Mouse (Mus musculus) kidney, embryonic 14.5 days (tissue): ENCODE data around the gene Pgap3. TPM values are rescaled to one million over a fixed set of nuclear protein-coding genes. Genes with fewer than 3 reads are reported as not detected.

Source experiments
- ATAC-seq: fragments of 200-750 bp; cut with Nextera tagmentation; 2 replicates; pipeline ENCODE4 v1.8.0; 2017; ENCODE audit warnings: moderate number of reproducible peaks, mild to moderate bottlenecking, moderate TSS enrichment, moderate library complexity; ENCODE audit not compliant: low FRiP score, low TSS enrichment
- H3K27ac ChIP-seq: fragments of 300-500 bp; sonication (generic); 2 replicates; pipeline ENCODE4 v1.5.1; 2014; ENCODE audit warnings: low read depth, mild to moderate bottlenecking, low read length, moderate library complexity, mixed read lengths
- H3K27me3 ChIP-seq: fragments of 300-500 bp; sonication (generic); 2 replicates; pipeline ENCODE4 v1.6.1; 2014; ENCODE audit warnings: mild to moderate bottlenecking, low read length; ENCODE audit not compliant: control insufficient read depth, insufficient read depth
- H3K36me3 ChIP-seq: fragments of 300-500 bp; sonication (generic); 2 replicates; pipeline ENCODE4 v1.6.1; 2014; ENCODE audit warnings: low read length, mixed read lengths; ENCODE audit not compliant: control insufficient read depth, insufficient read depth
- H3K4me1 ChIP-seq: fragments of 300-500 bp; sonication (generic); 2 replicates; pipeline ENCODE4 v1.6.1; 2014; ENCODE audit warnings: low read length, mixed read lengths; ENCODE audit not compliant: control insufficient read depth, insufficient read depth
- H3K4me2 ChIP-seq: fragments of 300-500 bp; sonication (generic); replicated peaks from 2 replicates; pipeline ENCODE4 v1.6.1; 2014; ENCODE audit warnings: low read depth, mild to moderate bottlenecking, low read length
- H3K4me3 ChIP-seq: fragments of 300-500 bp; sonication (generic); 2 replicates; pipeline ENCODE4 v1.5.1; 2014; ENCODE audit warnings: mild to moderate bottlenecking, low read length
- H3K9ac ChIP-seq: fragments of 300-500 bp; sonication (generic); 2 replicates; pipeline ENCODE4 v1.6.1; 2014; ENCODE audit warnings: low read depth, mild to moderate bottlenecking, low read length, moderate library complexity
- H3K9me3 ChIP-seq: fragments of 300-500 bp; sonication (generic); 2 replicates; pipeline ENCODE4 v1.6.1; 2016; ENCODE audit warnings: low read length; ENCODE audit not compliant: control insufficient read depth
- WGBS: fragments of 180-500 bp; shearing (Covaris S2); extraction: QIAGEN DNeasy Blood & Tissue Kit; methylation state at CpG from one replicate; pipeline ENCODE4 v1.1.7; 2014; 5-methylcytosine and 5-hydroxymethylcytosine counted together
- polyA plus RNA-seq: library from polyadenylated mRNA; unstranded; fragments of >200 nt; fragmentation: Nextera tagmentation; extraction: Ambion mirVana; gene quantifications from 2 replicates; pipeline ENCODE4 v1.2.1, GENCODE M21; 2014

The Pgap3 gene
- polyA plus RNA-seq, 1 experiment from 2014 or later: 14.8 TPM

GRCm38 (mm10) chr11:98443688-98444087 lies 43.4 kb upstream of the Pgap3 start:
- peaks cover 13% of the 10 kb centered on the region; the same call in 1 of the 2 replicates for H3K27me3 ChIP-seq
- WGBS: 91% methylated on average over 1 of the region's 1 CpGs

GRCm38 (mm10) chr11:98438331-98439158 lies 38.3 kb upstream of the Pgap3 start, which contains the start of gene Mien1:
TSS of gene Mien1 (minus strand) at chr11:98438991.
- ATAC-seq: peak; percentile 87
- peak within 1 kb of the TSS; percentile 68 for H3K9ac ChIP-seq
- H3K4me3 ChIP-seq: peak within 1 kb of the TSS; percentile 75
- no peaks in the 10 kb centered on the region for H3K27me3 ChIP-seq
- 2% methylated on average over 43 of the region's 43 CpGs for whole genome bisulfite sequencing
- H3K4me2 ChIP-seq: peak within 1 kb of the TSS; percentile 82
- H3K9me3 ChIP-seq: no peaks in the 10 kb centered on the region
- H3K36me3 ChIP-seq: peaks cover 36% of the 10 kb centered on the region
- H3K4me1 ChIP-seq: 0 out of 2 replicates have a peak, but pooled peaks cover 3% of the 10 kb centered on the region
- 0 out of 2 replicates have a peak within 1 kb of the TSS, but pooled peaks have one; percentile 42 for H3K27ac ChIP-seq

More at GRCm38 (mm10) chr11:98443688-98444087, 43.4 kb upstream of the Pgap3 start:
- no peak overlapping the region for H3K27ac ChIP-seq
- H3K4me3 ChIP-seq: no peak overlapping the region
- H3K4me2 ChIP-seq: no peak overlapping the region
- no peak for ATAC-seq
- H3K9me3 ChIP-seq: no peaks in the 10 kb centered on the region
- no peaks in the 10 kb centered on the region for H3K36me3 ChIP-seq
- H3K9ac ChIP-seq: no peak overlapping the region
- peaks cover 12% of the 10 kb centered on the region for H3K4me1 ChIP-seq

DNA sequence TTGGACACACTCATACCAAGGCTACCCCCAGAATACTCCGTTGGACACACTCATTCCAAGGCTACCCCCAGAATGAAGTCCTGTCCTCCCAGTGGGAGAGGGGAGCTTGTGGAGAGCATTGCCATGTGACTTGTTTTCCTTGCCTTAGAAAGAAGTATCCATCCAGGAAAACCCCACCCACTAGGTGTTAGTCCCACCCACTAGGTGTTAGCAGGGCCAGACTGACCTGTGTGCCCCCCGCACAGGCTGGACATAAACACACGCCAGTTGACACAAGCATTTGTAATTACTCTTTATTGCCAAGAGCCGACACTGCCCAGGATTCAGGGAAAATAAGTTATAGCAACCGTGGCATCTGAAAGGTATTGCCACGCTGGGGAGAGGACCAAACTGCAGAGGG lies 37.2 kb upstream of the Pgap3 start:
- Histone ChIP-seq H3K27ac (no peak overlapping the region), H3K4me3 (no peak overlapping the region), H3K4me2 (no peak overlapping the region), H3K9ac (no peak overlapping the region), H3K27me3 (no peaks in the 10 kb centered on the region), H3K36me3 (peaks cover 45% of the 10 kb centered on the region), H3K4me1 (0 out of 2 replicates have a peak, but pooled peaks cover 3% of the 10 kb centered on the region), H3K9me3 (no peaks in the 10 kb centered on the region)
- WGBS: 83% methylated on average over 6 of the region's 6 CpGs
- no peak for ATAC-seq

DNA sequence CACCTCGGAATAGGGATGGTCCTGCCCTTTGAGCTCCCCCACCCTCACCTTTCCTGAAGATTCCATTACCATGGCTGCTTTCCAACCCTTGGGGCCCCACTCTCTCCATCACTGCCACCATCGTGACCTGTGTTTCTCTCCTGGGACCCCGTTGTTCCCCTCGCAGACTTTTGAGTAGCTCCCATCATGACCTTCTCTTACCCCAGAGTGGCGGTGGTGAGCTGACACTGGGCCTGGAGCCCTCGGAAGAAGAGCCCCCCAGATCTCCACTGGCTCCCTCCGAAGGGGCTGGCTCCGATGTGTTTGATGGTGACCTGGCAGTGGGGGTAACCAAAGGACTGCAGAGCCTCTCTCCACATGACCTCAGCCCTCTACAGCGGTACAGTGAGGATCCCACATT lies 35.4 kb upstream of the Pgap3 start:
- 92% methylated on average over 9 of the region's 9 CpGs for WGBS
- H3K36me3 ChIP-seq: peaks cover 57% of the 10 kb centered on the region

GRCm38 (mm10) chr11:98431743-98432502 lies 31.6 kb upstream of the Pgap3 start:
- ATAC-seq: no peak
- WGBS: 80% methylated on average over 9 of the region's 9 CpGs

More for the DNA sequence above, 35.4 kb upstream of the Pgap3 start:
- H3K27me3 ChIP-seq: no peaks in the 10 kb centered on the region
- no peak overlapping the region for H3K4me2 ChIP-seq
- 0 out of 2 replicates have a peak, but pooled peaks cover 3% of the 10 kb centered on the region for H3K4me1 ChIP-seq
- H3K9ac ChIP-seq: no peak overlapping the region
- ATAC-seq: no peak
- H3K9me3 ChIP-seq: no peaks in the 10 kb centered on the region
- H3K27ac ChIP-seq: no peak overlapping the region
- no peak overlapping the region for H3K4me3 ChIP-seq

DNA sequence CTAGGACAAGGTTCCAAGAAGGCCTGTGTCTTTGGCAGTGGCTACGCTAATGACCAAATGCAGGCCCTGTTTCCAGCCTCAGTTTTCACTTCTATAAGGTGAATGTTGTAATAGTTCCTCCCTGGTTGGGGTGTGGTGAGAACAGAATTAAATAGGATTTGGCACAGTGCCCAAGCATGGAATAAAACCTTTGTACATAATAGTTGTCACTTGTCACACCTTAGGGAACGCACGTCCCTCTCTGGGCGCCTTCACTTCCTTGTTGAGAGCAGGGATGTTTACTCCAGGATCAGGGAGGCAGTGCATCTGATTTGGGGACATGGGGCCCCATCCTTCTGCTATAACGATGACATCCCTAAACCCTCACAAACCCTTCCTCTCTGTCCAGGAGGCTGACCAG lies 28.1 kb upstream of the Pgap3 start:
- no peaks in the 10 kb centered on the region for H3K27me3 ChIP-seq
- peaks cover 81% of the 10 kb centered on the region for H3K36me3 ChIP-seq
- 92% methylated on average over 5 of the region's 5 CpGs for WGBS
- no peak overlapping the region for H3K27ac ChIP-seq
- no peaks in the 10 kb centered on the region for H3K9me3 ChIP-seq
- no peaks in the 10 kb centered on the region for H3K4me1 ChIP-seq
- no peak overlapping the region for H3K4me2 ChIP-seq
- no peak for ATAC-seq
- no peak overlapping the region for H3K4me3 ChIP-seq
- no peak overlapping the region for H3K9ac ChIP-seq

More at GRCm38 (mm10) chr11:98431743-98432502, 31.6 kb upstream of the Pgap3 start:
- H3K36me3 ChIP-seq: peaks cover 91% of the 10 kb centered on the region
- no peak overlapping the region for H3K4me2 ChIP-seq
- no peak overlapping the region for H3K9ac ChIP-seq
- no peak overlapping the region for H3K4me3 ChIP-seq
- no peaks in the 10 kb centered on the region for H3K4me1 ChIP-seq
- H3K27ac ChIP-seq: no peak overlapping the region
- H3K9me3 ChIP-seq: no peaks in the 10 kb centered on the region
- no peaks in the 10 kb centered on the region for H3K27me3 ChIP-seq

GRCm38 (mm10) chr11:98426592-98426991 lies 26.3 kb upstream of the Pgap3 start:
- Histone ChIP-seq H3K27me3 (no peaks in the 10 kb centered on the region), H3K4me1 (no peaks in the 10 kb centered on the region), H3K4me2 (no peak overlapping the region), H3K36me3 (peaks cover 84% of the 10 kb centered on the region), H3K27ac (no peak overlapping the region), H3K9me3 (no peaks in the 10 kb centered on the region), H3K9ac (no peak overlapping the region), H3K4me3 (no peak overlapping the region)
- ATAC-seq: no peak
- WGBS: 93% methylated on average over 7 of the region's 7 CpGs

DNA sequence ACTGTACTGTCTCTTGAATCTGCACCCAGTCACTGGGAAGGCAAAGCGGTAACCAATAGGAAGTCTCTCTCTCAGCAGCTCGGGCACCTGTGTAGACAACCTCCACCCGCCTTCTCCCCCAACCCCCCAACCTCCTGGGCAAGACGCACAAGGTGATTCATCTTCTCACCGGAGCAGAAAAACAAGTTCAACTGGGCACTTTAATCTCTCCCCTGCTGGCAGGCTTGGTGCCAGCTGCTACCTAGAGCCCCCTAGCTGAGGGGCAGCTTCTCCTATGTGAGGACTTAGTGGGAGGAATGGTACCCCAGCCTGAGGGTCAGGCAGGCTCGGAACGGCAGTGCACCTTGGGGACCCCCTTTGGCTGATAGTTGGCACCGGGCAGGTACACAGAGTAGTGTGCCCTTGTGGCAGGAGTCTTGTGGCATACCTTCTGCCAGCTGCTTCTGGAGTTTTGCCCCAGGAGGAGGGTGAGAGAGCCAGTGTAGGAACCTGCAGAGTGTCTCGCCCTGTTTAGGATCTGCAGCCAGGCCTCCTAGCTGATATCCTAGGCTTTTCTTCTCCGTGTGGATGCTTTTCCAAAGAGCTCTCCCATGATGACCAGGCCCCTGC lies 18.8 kb upstream of the Pgap3 start:
- peaks cover 39% of the 10 kb centered on the region for H3K36me3 ChIP-seq
- H3K4me2 ChIP-seq: no peak overlapping the region
- no peaks in the 10 kb centered on the region for H3K27me3 ChIP-seq
- no peak overlapping the region for H3K4me3 ChIP-seq
- ATAC-seq: no peak
- 84% methylated on average over 10 of the region's 10 CpGs for WGBS
- H3K9ac ChIP-seq: peak overlapping the region; percentile 23; the same call in 1 of the 2 replicates
- H3K9me3 ChIP-seq: no peaks in the 10 kb centered on the region
- H3K4me1 ChIP-seq: peaks cover 8% of the 10 kb centered on the region
- no peak overlapping the region for H3K27ac ChIP-seq
